Mouse (Mus musculus): ENCODE measurements around the gene Mrap2. TPM values are rescaled to one million over a fixed set of nuclear protein-coding genes. Genes with fewer than 3 reads are reported as not detected.
"Not testable (repeated sequence)": the region's sequence is repeated elsewhere in the genome, so short reads cannot be mapped to it uniquely, and the experiment has no call there.

Mrap2 gene
- 1 to 10 TPM; 1.3 TPM for total RNA-seq (2021)

DNA sequence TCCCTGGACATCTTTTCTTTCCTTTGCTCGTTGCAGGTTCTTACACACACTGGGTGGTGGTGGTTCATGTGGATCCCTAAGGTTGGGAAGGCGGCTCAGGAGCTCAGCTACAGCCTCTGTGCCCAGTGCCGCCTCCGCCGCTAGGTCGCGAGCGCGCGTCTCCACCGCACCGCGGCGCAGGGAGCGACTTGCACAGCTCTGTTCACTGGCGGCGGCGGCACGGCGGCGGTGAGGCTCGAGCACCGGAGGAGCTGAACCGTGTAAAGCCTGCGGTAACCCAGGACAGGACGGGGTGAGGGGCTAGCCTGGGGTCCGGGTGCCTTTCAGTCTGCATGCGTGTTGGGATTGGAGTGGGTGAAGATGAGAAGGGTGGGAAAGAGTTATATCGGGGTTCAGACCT lies at the start of gene Mrap2:
Mrap2 (plus strand) TSS at position 201 of the 400 bp plus-strand sequence.
- peak; percentile 66 for DNase-seq

- peak; percentile 58 for DNase-seq
These were observed 46.1 kb upstream of the Mrap2 start for GRCm38 (mm10) chr9:87097989-87098388.

DNA sequence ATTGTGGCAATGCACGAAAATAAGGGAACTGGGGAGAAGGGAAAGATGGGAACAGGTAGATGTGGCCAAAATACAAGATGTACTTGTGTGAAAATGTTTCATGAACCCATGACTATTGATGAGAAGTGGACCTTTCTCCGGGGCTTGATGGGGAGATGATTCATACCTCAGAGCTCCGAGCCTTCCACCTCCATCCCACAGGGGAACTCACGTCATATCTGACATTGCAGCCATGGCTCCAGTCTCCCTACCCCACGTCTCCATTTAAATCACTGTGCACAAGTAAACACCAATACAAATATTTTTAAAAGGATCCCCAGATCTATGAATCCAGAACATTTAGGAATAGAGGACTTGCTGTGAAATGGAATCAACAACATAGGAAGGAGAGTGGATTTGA lies 29.1 kb upstream of the Mrap2 start:
- DNase-seq, result no peak

DNA sequence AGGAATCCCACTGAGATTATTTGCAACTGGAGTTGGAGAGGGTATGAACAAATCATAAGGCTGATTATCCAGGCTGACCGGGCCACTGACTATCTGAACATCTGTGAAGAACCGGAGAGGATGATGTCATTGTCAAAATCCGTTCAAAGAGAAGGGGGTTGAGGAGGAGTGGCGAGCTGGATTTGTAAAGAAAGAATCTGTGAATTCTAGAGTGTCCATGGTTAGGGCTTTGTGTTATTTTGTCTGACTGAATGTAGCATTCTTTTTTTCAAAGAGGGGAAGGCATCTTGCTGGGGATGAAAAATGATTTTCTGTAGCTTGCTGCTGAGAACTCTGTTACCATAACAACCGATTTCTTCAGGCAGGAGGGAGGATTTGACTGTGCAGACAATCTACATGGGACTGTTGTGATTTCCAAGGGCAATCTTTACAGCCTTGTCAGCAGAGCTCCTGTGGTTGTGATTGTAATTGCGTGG lies 28.6 kb upstream of the Mrap2 start:
- no peak for DNase-seq

DNA sequence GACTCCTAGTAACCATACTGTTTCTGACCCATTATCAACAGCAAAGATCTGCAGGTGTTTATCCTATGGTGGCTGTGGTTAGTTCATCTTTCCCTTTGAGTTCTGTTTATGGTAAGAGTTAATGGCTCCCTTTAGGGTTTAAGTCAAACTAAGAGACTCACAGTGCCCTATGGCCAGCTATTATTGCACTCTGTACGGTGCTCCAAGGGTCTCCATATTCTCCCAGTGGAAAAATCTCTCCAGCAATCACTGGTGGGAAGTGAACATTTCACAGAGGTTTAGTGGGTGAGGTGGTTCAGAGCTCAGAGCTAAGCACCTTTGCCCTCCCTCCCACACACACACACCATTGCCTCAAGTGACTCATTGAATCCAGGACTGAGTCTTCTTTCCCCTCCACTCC lies 28.1 kb upstream of the Mrap2 start:
- DNase-seq, result no peak

- no peak for DNase-seq
These were observed 25.1 kb upstream of the Mrap2 start for GRCm38 (mm10) chr9:87118996-87119395.

GRCm38 (mm10) chr9:87121956-87122493 lies 22.1 kb upstream of the Mrap2 start:
- DNase-seq, result no peak

DNA sequence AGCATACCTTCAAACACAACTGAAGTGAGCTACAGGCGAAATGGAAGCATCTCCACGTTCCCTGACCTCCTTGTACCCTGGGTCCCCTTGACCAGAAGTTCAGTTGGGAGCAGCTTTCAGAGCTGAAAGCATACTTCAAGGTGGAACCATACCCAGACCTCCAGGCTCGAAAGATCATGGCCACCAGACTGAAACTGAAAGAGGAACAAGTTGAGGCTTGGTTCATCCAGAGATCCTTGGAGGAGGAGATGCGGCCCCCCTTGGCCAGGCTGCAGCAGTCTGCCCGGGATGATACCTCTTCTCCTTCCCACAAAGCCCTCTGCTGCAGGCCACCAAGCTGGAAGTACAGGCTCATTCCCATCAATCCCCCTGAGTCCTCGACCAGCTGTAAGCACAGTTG lies 17.1 kb upstream of the Mrap2 start:
- DNase-seq, result not testable (repeated sequence)

GRCm38 (mm10) chr9:87135765-87136558 lies 8.1 kb upstream of the Mrap2 start:
- DNase-seq, result peak; percentile 16

DNA sequence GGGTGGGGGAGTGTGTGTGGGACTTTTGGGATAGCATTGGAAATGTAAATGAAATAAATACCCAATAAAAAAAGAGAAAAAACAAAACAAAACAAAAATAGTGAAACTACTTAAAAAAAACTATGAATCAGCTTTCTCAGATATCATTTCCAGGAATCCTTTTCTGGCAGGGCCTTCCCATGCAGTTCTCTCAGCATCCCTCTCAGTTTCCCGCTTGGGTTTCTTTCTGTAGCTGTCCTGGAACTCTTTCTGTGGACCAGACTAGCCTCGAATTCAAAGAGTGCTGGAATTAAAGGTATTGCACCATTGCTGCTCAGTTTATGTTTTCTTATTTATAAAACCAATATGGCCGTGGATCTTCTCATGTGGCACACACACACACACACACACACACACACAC lies 1.0 kb upstream of the Mrap2 start:
- no peak for DNase-seq

DNA sequence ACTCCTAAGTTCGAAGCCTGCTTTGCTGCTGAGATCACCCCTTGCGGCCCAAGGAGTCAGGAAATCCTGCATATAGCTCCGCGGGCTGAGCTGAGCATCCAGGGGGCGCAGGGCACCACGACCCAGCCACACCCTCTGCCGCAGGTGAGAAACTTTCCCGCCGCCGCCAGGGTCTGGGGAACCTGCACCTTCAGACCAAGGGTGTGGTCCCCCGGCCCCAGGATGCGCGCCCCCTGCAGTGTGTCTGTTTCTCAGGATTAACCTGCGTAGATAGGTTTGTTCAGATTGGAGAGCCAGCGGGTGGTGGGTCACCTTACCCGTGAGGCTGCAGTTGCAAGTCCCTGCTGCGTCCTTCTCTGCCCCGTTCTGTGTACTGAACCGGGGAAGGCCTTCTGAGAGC lies 426 bp downstream of the Mrap2 start:
- peak; percentile 13 for DNase-seq

GRCm38 (mm10) chr9:87145180-87145579 lies 1.1 kb downstream of the Mrap2 start:
- no peak for DNase-seq

DNA sequence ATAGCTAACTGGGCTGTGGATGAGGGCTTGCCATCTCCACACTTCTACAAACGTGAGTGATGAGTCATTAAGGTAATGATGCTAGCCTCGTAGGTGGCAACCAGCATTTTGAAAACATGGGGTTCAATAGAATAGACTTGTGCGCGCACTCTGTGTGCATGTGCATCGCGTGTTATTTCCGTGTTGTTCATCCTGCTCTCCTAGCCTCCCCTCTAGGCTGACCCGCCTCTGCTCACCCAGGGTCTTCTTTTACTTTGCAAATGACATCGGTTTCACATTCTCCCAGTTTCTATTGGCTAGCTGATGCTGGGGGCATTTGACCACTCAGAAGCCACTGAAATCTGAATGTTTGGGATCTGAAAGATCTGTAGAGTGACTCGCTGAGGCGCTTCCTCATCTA lies 1.6 kb downstream of the Mrap2 start:
- DNase-seq, result no peak

DNA sequence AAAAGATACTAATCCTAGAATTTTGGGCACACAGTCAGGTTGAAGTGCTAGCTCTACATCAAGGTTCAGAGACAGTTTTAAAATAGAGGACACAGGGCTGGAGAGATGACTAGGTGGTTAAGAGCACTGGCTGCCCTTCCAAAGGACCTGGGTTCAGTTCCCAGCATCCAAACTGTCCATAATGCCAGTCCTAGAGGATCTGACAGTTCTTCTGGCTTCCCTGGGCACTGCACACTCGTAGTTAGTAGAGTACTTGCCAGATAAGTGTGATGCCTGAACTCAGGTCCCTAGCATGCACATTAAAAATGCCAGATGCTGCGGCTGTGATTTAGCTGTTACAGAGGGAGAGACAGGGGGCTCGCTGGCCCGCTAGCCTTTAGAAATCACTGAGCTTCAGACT lies 2.3 kb downstream of the Mrap2 start:
- no peak for DNase-seq

DNA sequence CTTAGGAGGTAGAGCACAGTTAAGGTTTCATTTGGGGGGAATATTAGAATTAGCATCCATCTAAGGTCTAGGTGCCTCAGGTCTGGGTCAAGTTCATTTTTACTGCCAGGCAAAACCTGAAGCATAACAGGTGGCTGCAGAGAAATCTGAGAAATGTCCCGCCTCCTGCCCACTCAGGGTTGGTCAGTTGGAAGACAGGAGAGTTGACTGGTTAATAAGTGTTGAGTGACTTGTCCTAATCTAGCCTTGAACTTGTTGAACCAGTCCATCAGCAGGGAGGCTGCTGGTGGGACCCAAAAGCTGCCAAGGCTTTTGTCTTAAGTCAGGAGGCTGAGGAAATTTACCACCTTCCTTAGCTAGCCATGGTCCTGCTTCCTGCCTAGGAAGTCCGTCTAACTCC lies 3.8 kb downstream of the Mrap2 start:
- no peak for DNase-seq

DNA sequence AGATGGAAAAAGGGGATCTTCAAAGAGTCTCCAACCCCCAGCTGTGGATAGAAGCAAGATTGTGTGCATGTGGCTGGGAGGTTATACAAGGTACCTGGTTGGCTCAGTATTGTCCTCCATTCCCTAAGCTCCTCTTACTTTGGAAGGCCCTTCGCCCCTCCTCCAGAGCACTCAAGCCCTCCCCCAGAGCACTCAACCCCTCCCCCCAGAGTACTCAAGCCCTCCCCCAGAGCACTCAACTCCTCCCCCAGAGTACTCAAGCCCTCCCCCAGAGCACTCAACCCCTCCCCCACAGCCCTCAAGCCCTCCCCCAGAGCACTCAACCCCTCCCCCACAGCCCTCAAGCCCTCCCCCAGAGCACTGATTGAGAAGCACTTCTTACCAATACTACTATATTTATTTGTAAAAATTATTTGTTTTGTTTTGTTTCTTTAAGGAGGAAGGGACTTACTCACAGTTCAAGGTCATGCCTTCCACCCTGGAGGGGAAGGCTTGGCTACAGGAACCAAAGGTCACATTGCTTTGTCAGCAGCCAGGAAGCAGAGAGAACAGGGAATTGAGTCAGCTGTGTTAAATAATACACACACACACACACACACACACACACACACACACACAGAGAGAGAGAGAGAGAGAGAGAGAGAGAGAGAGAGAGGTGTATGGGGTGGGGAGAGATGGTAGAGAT lies 8.7 kb downstream of the Mrap2 start:
- DNase-seq, result no peak

- no peak for DNase-seq
These were observed 18.5 kb downstream of the Mrap2 start for GRCm38 (mm10) chr9:87162559-87162958.

DNA sequence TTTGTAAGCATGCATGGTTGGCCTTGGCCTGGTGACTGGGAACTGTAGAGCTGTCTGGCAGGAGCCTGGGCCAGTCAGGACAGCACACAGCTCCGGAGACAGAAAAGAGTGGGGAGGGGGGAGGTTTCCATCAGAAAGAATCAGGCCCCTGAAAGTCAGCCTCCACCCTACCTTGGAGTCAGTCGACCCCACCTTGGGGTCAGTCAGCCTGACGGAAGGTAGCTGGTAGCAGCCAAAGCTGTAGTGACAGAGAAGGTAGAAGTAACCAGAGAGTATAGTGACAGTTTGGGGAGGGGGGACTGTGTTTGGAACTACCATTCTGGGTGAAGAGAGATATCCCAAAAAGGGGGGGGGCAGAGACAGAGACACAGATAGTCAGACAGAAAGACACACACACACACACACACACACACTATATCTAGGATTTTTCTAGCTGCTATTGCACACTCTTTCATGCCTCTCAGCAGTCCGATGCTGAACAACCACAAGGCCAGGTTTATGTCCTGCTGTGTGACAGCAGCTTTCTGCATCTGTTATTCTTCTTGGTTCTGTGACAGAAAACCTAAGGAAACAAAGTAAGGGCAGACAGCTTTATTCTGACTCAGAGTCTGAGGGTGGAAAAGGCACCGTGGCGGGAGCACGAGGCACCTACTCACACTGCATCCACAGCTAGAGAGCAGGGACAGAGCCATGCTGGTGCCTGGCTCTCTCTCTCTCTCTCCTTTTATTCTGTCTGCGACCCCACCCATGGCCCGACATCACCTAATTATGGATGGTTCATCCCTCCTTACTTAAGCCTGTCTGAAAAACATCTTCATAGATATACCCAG lies 23.1 kb downstream of the Mrap2 start:
- DNase-seq, result no peak

- no peak for DNase-seq
These were observed 23.9 kb downstream of the Mrap2 start for GRCm38 (mm10) chr9:87168051-87168450.

GRCm38 (mm10) chr9:87169144-87169543 lies 25.0 kb downstream of the Mrap2 start:
- no peak for DNase-seq

GRCm38 (mm10) chr9:87170891-87171290 lies 26.8 kb downstream of the Mrap2 start:
- DNase-seq, result no peak

DNA sequence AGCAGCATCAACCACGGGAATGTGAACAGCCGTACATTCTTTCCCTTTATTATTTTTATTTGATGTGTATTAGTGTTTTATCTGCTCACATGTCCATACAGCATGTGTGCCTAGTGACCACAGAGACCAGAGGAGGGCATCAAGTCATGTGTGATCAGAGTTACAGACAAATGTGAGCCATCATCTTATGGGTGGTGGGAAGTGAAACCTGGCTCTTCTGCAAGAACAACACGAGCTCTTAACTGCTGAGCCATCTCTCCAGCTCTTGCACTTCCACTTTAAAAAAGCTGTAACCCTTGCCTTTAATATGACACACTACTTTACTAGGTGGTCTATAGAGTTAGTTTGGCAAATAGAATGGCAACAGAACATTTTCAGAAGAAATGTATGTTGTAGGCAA lies 27.4 kb downstream of the Mrap2 start:
- no peak for DNase-seq

GRCm38 (mm10) chr9:87178534-87178933 lies 34.4 kb downstream of the Mrap2 start:
- DNase-seq, result no peak
